Mouse (Mus musculus) CH12.LX (cell line): Measurements from ENCODE around the gene Kcnn1.

Source experiments
- CTCF ChIP-seq, 2 experiments: IDR thresholded peaks in 1 of 2; conservative IDR thresholded peaks in 1 of 2; 2 replicates each; pipeline ENCODE4 v1.5.1; 2011 to 2012; ENCODE audit warnings: low read depth in 2 of 2, low read length in 2 of 2, improper control_type of control experiment in 1 of 2, inconsistent platforms in 1 of 2, mild to moderate bottlenecking in 1 of 2, moderate library complexity in 1 of 2
- EP300 ChIP-seq: IDR thresholded peaks from 2 replicates; pipeline ENCODE4 v1.6.1; 2011; ENCODE audit warnings: low read length, improper control_type of control experiment
- MAFK ChIP-seq: IDR thresholded peaks from 2 replicates; pipeline ENCODE4 v1.6.1; 2011; ENCODE audit warnings: low read length, improper control_type of control experiment; ENCODE audit not compliant: insufficient replicate concordance
- MAX ChIP-seq: IDR thresholded peaks from 2 replicates; pipeline ENCODE4 v1.6.1; 2011; ENCODE audit warnings: low read length, improper control_type of control experiment
- MAZ ChIP-seq: IDR thresholded peaks from 2 replicates; pipeline ENCODE4 v1.6.1; 2012; ENCODE audit warnings: low read depth, mild to moderate bottlenecking, inconsistent platforms, low read length, improper control_type of control experiment, moderate library complexity
- POLR2AphosphoS2 ChIP-seq: IDR thresholded peaks from 2 replicates; pipeline ENCODE4 v1.6.1; 2011; ENCODE audit warnings: low read depth, low read length, improper control_type of control experiment
- USF1 ChIP-seq: IDR thresholded peaks from 2 replicates; pipeline ENCODE4 v1.6.1; 2014; ENCODE audit warnings: low read depth, mild to moderate bottlenecking, inconsistent platforms, low read length, improper control_type of control experiment
- ZKSCAN1 ChIP-seq: IDR thresholded peaks from 2 replicates; pipeline ENCODE4 v1.6.1; 2012; ENCODE audit warnings: low read depth, inconsistent platforms, low read length, improper control_type of control experiment, borderline replicate concordance

- TF ChIP-seq EP300 (no peak), CTCF (conservative IDR thresholded peaks at IDR 0.05 in 1 of 2, IDR thresholded peaks at IDR 0.05 in 1 of 2; ENCODE audit: low read depth in 2 of 2, low read length in 2 of 2) (no peak), MAFK (no peak), ZKSCAN1 (no peak), USF1 (no peak), MAZ (no peak), POLR2AphosphoS2 (no peak), MAX (no peak)
These were observed 9.2 kb downstream of the Kcnn1 start for GRCm38 (mm10) chr8:70853863-70854262.
